Mouse (Mus musculus) cerebellum, adult 2 months (tissue): ENCODE measurements around the gene Epha3. TPM values are rescaled to one million over a fixed set of nuclear protein-coding genes. Genes with fewer than 3 reads are reported as not detected.

ENCODE experiments used
- DNase-seq, 2 experiments: peaks; one replicate each; pipeline ENCODE4 v3.0.0; 2021
- H3K27ac ChIP-seq: fragments of 200-500 bp; 2 replicates; pipeline ENCODE4 v1.5.1; 2012; ENCODE audit warnings: low read length, control low read depth, inconsistent platforms; ENCODE audit not compliant: insufficient read depth
- H3K27me3 ChIP-seq: fragments of 200-500 bp; 2 replicates; pipeline ENCODE4 v1.6.1; 2012; ENCODE audit warnings: inconsistent platforms, mild to moderate bottlenecking, low read length, moderate library complexity; ENCODE audit not compliant: control insufficient read depth, insufficient read depth
- H3K4me1 ChIP-seq: fragments of 200-500 bp; 2 replicates; pipeline ENCODE4 v1.6.1; 2011; ENCODE audit warnings: low read length; ENCODE audit not compliant: control insufficient read depth, insufficient read depth
- H3K4me3 ChIP-seq: fragments of 200-500 bp; replicated peaks from 2 replicates; pipeline ENCODE3; 2011; ENCODE audit warnings: mild to moderate bottlenecking, low read depth, low read length, control low read depth; ENCODE audit not compliant: insufficient read depth
- CTCF ChIP-seq: fragments of 200-500 bp; IDR thresholded peaks from 2 replicates; pipeline ENCODE4 v1.5.1; 2011; ENCODE audit warnings: low read depth, mild to moderate bottlenecking, control low read depth, low read length, moderate library complexity, borderline replicate concordance; ENCODE audit not compliant: insufficient read depth
- POLR2A ChIP-seq: fragments of 200-500 bp; IDR thresholded peaks from 2 replicates; pipeline ENCODE4 v1.6.1; 2011; ENCODE audit warnings: low read length, control low read depth, borderline replicate concordance; ENCODE audit not compliant: insufficient read depth
- WGBS: fragments of 180-500 bp; shearing (Covaris S2); methylation state at CpG from one replicate; pipeline ENCODE4 v1.1.7; 2018; 5-methylcytosine and 5-hydroxymethylcytosine counted together
- polyA plus RNA-seq: library from polyadenylated mRNA; depleted of rRNA; stranded (reverse); fragments of >200 nt; gene quantifications from 2 replicates; pipeline ENCODE4 v1.2.3, GENCODE M21; 2012

Epha3 gene
- polyA plus RNA-seq, 1 experiment, result 5.3 TPM

DNA sequence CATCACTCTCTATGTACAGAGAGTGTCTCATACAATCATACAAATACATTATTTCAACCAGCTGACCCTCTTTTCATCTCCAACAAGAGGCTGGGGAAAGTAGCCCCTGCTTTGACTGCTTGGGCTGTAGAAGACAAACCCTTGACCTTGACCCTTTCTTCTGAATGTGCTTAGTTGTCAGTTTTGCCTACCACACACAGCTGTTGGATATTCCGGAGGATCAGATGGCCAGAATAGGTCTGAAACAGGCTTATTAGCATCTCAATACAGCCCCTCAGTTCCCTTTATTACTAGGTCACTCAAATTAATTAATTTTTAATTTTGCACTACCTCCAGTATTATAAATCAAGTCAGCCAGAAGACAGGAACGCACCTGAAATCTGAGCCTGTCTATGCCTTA lies 116.2 kb downstream of the Epha3 start:
- WGBS, result 61% methylated on average over 2 of the region's 2 CpGs
- TF ChIP-seq CTCF (no peak), POLR2A (no peak)
- H3K27ac ChIP-seq, result no peak overlapping the region

GRCm38 (mm10) chr16:63745465-63745864 lies 118.5 kb downstream of the Epha3 start:
- TF ChIP-seq CTCF, result no peak
- TF ChIP-seq POLR2A, result no peak
- Histone ChIP-seq H3K27me3 (no peaks in the 10 kb centered on the region), H3K27ac (no peak overlapping the region), H3K4me3 (no peak overlapping the region), H3K4me1 (no peaks in the 10 kb centered on the region; the same call in 1 of the 2 replicates)
- no peak for DNase-seq
- WGBS, result 80% methylated on average over 5 of the region's 5 CpGs

More for the DNA sequence above, 116.2 kb downstream of the Epha3 start:
- DNase-seq, result no peak
- Histone ChIP-seq H3K27me3 (no peaks in the 10 kb centered on the region), H3K4me3 (no peak overlapping the region), H3K4me1 (no peaks in the 10 kb centered on the region; the same call in 1 of the 2 replicates)

- Histone ChIP-seq H3K27ac (no peak overlapping the region), H3K4me3 (no peak overlapping the region), H3K4me1 (no peaks in the 10 kb centered on the region; the same call in 1 of the 2 replicates), H3K27me3 (no peaks in the 10 kb centered on the region)
- TF ChIP-seq CTCF (no peak), POLR2A (no peak)
- WGBS, result 74% methylated on average over 9 of the region's 9 CpGs
- no peak for DNase-seq
Measured at GRCm38 (mm10) chr16:63743208-63743854, 120.6 kb downstream of the Epha3 start.

DNA sequence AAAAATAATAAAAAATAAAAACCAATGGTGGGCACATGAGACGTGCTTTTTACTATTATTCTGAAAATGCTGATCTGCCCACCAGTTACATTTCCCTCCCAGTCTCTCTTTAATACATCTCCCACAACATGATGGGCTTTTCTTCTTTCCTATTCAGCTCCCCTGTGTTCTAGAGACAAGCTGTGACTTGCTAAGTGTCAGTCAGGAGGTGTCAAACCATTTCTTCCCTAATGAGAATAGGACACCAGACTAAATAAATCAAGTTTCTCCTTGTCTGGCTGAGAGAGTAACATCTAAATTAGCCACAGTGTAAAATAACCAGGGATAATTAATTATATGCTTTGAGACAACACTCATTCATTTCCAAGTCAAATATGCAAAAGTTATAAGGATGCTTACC lies 144.7 kb downstream of the Epha3 start:
- no peak overlapping the region for H3K27ac ChIP-seq
- no peaks in the 10 kb centered on the region for H3K4me1 ChIP-seq
- no peak for DNase-seq
- no peaks in the 10 kb centered on the region for H3K27me3 ChIP-seq
- no peak overlapping the region for H3K4me3 ChIP-seq
- TF ChIP-seq POLR2A (no peak), CTCF (no peak)
- WGBS, result 80% methylated on average over 1 of the region's 1 CpGs

- no peak for DNase-seq
- WGBS, result 80% methylated on average over 4 of the region's 4 CpGs
- TF ChIP-seq POLR2A (no peak), CTCF (no peak)
- Histone ChIP-seq H3K4me3 (no peak overlapping the region), H3K27me3 (no peaks in the 10 kb centered on the region), H3K27ac (no peak overlapping the region), H3K4me1 (no peaks in the 10 kb centered on the region)
Measured at GRCm38 (mm10) chr16:63717317-63717716, 146.7 kb downstream of the Epha3 start.

GRCm38 (mm10) chr16:63706912-63707868 lies 156.8 kb downstream of the Epha3 start:
- no peak for DNase-seq
- TF ChIP-seq POLR2A (no peak), CTCF (no peak)
- WGBS, result 74% methylated on average over 17 of the region's 17 CpGs
- Histone ChIP-seq H3K4me3 (no peak overlapping the region), H3K27me3 (no peaks in the 10 kb centered on the region), H3K4me1 (no peaks in the 10 kb centered on the region), H3K27ac (no peak overlapping the region)

DNA sequence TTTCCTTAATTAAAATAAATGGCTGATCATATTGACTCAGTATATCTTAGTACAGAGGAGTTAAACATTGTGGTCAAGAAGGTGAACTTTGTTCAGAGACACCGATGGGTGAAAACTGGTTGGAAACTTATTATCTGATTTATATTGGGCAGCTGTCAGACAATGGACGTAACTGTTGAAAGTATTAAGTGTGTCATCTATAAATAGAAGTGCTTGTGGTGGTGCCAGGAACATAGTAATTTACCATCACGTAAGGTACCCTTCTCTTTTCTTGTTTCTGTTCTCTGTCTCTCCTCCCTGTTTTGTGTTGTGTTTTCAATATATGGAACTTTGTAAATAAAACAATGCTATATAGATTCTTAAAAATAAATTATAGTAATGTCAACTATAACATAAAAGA lies 174.6 kb downstream of the Epha3 start:
- Histone ChIP-seq H3K27me3 (no peaks in the 10 kb centered on the region), H3K4me3 (no peak overlapping the region), H3K4me1 (no peaks in the 10 kb centered on the region), H3K27ac (no peak overlapping the region)
- no peak for TF ChIP-seq POLR2A
- TF ChIP-seq CTCF, result no peak
- 54% methylated on average over 3 of the region's 3 CpGs for WGBS
- DNase-seq, result no peak

GRCm38 (mm10) chr16:63684211-63684610 lies 179.8 kb downstream of the Epha3 start:
- TF ChIP-seq CTCF, result no peak
- Histone ChIP-seq H3K27me3 (no peaks in the 10 kb centered on the region), H3K27ac (no peak overlapping the region), H3K4me3 (no peak overlapping the region), H3K4me1 (no peaks in the 10 kb centered on the region)
- peak in 1 of 2 experiments; percentile 34 for DNase-seq
- 81% methylated on average over 4 of the region's 4 CpGs for WGBS
